Mouse (Mus musculus): ENCODE data around the gene Mycbp2. TPM values are rescaled to one million over a fixed set of nuclear protein-coding genes. Genes with fewer than 3 reads are reported as not detected.

Mycbp2 gene
- polyA plus RNA-seq, 1 experiment, result 132 TPM

- DNase-seq (ENCODE audit: low read depth), result no peak
- no peak for TF ChIP-seq POLR2A (IDR thresholded peaks at IDR 0.05; ENCODE audit: borderline replicate concordance, extremely low read depth, insufficient read depth, insufficient read length, poor library complexity, severe bottlenecking)
- no peak for TF ChIP-seq CTCF (IDR thresholded peaks at IDR 0.05; ENCODE audit: borderline replicate concordance, extremely low read depth, insufficient read depth, insufficient read length)
Observed at GRCm38 (mm10) chr14:103256866-103257265, 89.7 kb downstream of the Mycbp2 start.

- no peak for DNase-seq (ENCODE audit: low read depth)
Observed at GRCm38 (mm10) chr14:103254311-103254710, 92.3 kb downstream of the Mycbp2 start.

GRCm38 (mm10) chr14:103242020-103242419, 104.6 kb downstream of the Mycbp2 start:
- DNase-seq (ENCODE audit: low read depth), result no peak
- TF ChIP-seq CTCF (IDR thresholded peaks at IDR 0.05; ENCODE audit: borderline replicate concordance, extremely low read depth, insufficient read depth, insufficient read length) (no peak), POLR2A (IDR thresholded peaks at IDR 0.05; ENCODE audit: borderline replicate concordance, extremely low read depth, insufficient read depth, insufficient read length, poor library complexity, severe bottlenecking) (no peak)

More at GRCm38 (mm10) chr14:103254311-103254710, 92.3 kb downstream of the Mycbp2 start:
- no peak for TF ChIP-seq CTCF (IDR thresholded peaks at IDR 0.05; ENCODE audit: borderline replicate concordance, extremely low read depth, insufficient read depth, insufficient read length)
- no peak for TF ChIP-seq POLR2A (IDR thresholded peaks at IDR 0.05; ENCODE audit: borderline replicate concordance, extremely low read depth, insufficient read depth, insufficient read length, poor library complexity, severe bottlenecking)

- TF ChIP-seq CTCF (IDR thresholded peaks at IDR 0.05; ENCODE audit: borderline replicate concordance, extremely low read depth, insufficient read depth, insufficient read length), result no peak
- TF ChIP-seq POLR2A (IDR thresholded peaks at IDR 0.05; ENCODE audit: borderline replicate concordance, extremely low read depth, insufficient read depth, insufficient read length, poor library complexity, severe bottlenecking), result no peak
- DNase-seq (ENCODE audit: low read depth), result no peak
Observed at GRCm38 (mm10) chr14:103234770-103235169, 111.8 kb downstream of the Mycbp2 start.

- peak; percentile 32 for DNase-seq (ENCODE audit: low read depth)
- no peak for TF ChIP-seq POLR2A (IDR thresholded peaks at IDR 0.05; ENCODE audit: borderline replicate concordance, extremely low read depth, insufficient read depth, insufficient read length, poor library complexity, severe bottlenecking)
- no peak for TF ChIP-seq CTCF (IDR thresholded peaks at IDR 0.05; ENCODE audit: borderline replicate concordance, extremely low read depth, insufficient read depth, insufficient read length)
Observed at GRCm38 (mm10) chr14:103233640-103234593, 112.7 kb downstream of the Mycbp2 start.

GRCm38 (mm10) chr14:103222356-103222755, 124.3 kb downstream of the Mycbp2 start:
- TF ChIP-seq CTCF (IDR thresholded peaks at IDR 0.05; ENCODE audit: borderline replicate concordance, extremely low read depth, insufficient read depth, insufficient read length), result no peak
- no peak for TF ChIP-seq POLR2A (IDR thresholded peaks at IDR 0.05; ENCODE audit: borderline replicate concordance, extremely low read depth, insufficient read depth, insufficient read length, poor library complexity, severe bottlenecking)
- DNase-seq (ENCODE audit: low read depth), result peak; percentile 85

- peak; percentile 6 for DNase-seq (ENCODE audit: low read depth)
- TF ChIP-seq POLR2A (IDR thresholded peaks at IDR 0.05; ENCODE audit: borderline replicate concordance, extremely low read depth, insufficient read depth, insufficient read length, poor library complexity, severe bottlenecking), result no peak
- no peak for TF ChIP-seq CTCF (IDR thresholded peaks at IDR 0.05; ENCODE audit: borderline replicate concordance, extremely low read depth, insufficient read depth, insufficient read length)
Observed at GRCm38 (mm10) chr14:103221751-103222150, 124.9 kb downstream of the Mycbp2 start.

- DNase-seq (ENCODE audit: low read depth), result no peak
- TF ChIP-seq POLR2A (IDR thresholded peaks at IDR 0.05; ENCODE audit: borderline replicate concordance, extremely low read depth, insufficient read depth, insufficient read length, poor library complexity, severe bottlenecking) (no peak), CTCF (IDR thresholded peaks at IDR 0.05; ENCODE audit: borderline replicate concordance, extremely low read depth, insufficient read depth, insufficient read length) (no peak)
Observed at GRCm38 (mm10) chr14:103216331-103216730, 130.3 kb downstream of the Mycbp2 start.

- TF ChIP-seq CTCF (IDR thresholded peaks at IDR 0.05; ENCODE audit: borderline replicate concordance, extremely low read depth, insufficient read depth, insufficient read length) (no peak), POLR2A (IDR thresholded peaks at IDR 0.05; ENCODE audit: borderline replicate concordance, extremely low read depth, insufficient read depth, insufficient read length, poor library complexity, severe bottlenecking) (no peak)
- no peak for DNase-seq (ENCODE audit: low read depth)
Observed at GRCm38 (mm10) chr14:103186658-103187057, 160.0 kb downstream of the Mycbp2 start.

- no peak for DNase-seq (ENCODE audit: low read depth)
- TF ChIP-seq CTCF (IDR thresholded peaks at IDR 0.05; ENCODE audit: borderline replicate concordance, extremely low read depth, insufficient read depth, insufficient read length) (no peak), POLR2A (IDR thresholded peaks at IDR 0.05; ENCODE audit: borderline replicate concordance, extremely low read depth, insufficient read depth, insufficient read length, poor library complexity, severe bottlenecking) (no peak)
Observed at GRCm38 (mm10) chr14:103186076-103186475, 160.5 kb downstream of the Mycbp2 start.

- TF ChIP-seq CTCF (IDR thresholded peaks at IDR 0.05; ENCODE audit: borderline replicate concordance, extremely low read depth, insufficient read depth, insufficient read length) (no peak), POLR2A (IDR thresholded peaks at IDR 0.05; ENCODE audit: borderline replicate concordance, extremely low read depth, insufficient read depth, insufficient read length, poor library complexity, severe bottlenecking) (no peak)
- DNase-seq (ENCODE audit: low read depth), result no peak
Observed at GRCm38 (mm10) chr14:103180096-103180495, 166.5 kb downstream of the Mycbp2 start.

Data from brain, embryonic 14.5 days (tissue).